8 mouse cellular contexts compared by ENCODE assay signal in the genomic region with DNA sequence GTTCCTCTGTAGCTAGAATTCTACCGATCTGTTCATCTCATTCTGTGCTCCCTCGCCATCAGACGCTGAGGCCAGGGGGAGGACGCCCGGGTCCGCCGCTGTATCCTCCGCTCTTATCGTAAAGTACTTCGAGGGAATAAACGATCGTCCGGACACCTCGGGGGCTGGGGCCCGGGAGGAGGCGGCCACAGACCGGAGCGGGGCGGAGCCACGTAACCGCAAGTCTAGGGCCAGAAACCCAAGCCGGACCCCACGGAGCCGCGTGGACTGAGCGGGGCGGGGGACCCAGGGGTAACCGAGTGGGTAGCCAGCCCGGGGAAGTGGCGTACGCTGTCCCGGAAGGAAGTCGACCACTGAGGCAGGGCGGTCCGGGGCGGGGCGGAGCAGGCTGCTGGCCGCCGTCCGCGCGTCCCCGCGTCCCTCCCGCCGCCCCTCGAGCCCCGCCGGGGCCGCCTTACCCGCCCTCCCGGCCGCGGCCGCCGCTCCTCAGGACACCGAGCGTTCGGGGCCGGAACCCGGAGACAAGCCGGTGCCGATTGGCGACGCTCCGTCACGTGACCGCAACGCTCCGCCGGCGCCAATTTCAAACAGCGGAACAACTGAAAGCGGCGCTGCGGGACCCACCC. TPM values are rescaled to one million over a fixed set of nuclear protein-coding genes. Genes with fewer than 3 reads are reported as not detected.
DNase-seq lines count a peak whose midpoint lies in the region; TF ChIP-seq lines count a peak whose summit lies in the region.

Gene Rhno1, minus strand, starts transcription at position 531 of the 626 bp plus-strand sequence.
Gene Foxm1, plus strand, starts transcription at position 587 of the 626 bp plus-strand sequence.

- TF ChIP-seq CTCF in cortical plate, adult 2 months (IDR thresholded peaks at IDR 0.05; ENCODE audit: extremely low read depth, insufficient read depth, low read length): no peak

- intact Hi-C loops in left cerebral cortex, postnatal 10 days (cut with DNase I): no loop called here

- no peak within 1 kb of the TSS for H3K27ac ChIP-seq in cortical plate, adult 2 months (ENCODE audit: insufficient read depth, low read length)

- H3K27me3 ChIP-seq in megakaryocyte, embryonic 14.5 days (replicated peaks): no peaks in the 10 kb centered on the region

- TF ChIP-seq POLR2A in cortical plate, adult 2 months (IDR thresholded peaks at IDR 0.05; ENCODE audit: extremely low read depth, insufficient read depth, low read length): no peak

- no peaks in the 10 kb centered on the region for H3K4me1 ChIP-seq in cortical plate, adult 2 months (ENCODE audit: control insufficient read depth, insufficient read depth, low read length)
- H3K4me1 ChIP-seq in megakaryocyte, embryonic 14.5 days: peaks cover 41% of the 10 kb centered on the region

- DNase-seq in adipocyte (ENCODE audit: low spot score): peak; percentile 84
- DNase-seq in gastrocnemius, postnatal 10 days: peak; percentile 87
- DNase-seq in induced T-regulatory cell, adult 2 months (ENCODE audit: low read depth): peak; percentile 91
- DNase-seq in left cerebral cortex, postnatal 10 days (ENCODE audit: extremely low spot score in 1 of 2, low spot score in 2 of 2): peak; percentile 64 to 91
- DNase-seq in right cerebral cortex, postnatal 10 days (ENCODE audit: low spot score in 2 of 2): peak; percentile 88 to 91
- peak; percentile 87 for DNase-seq in urinary bladder, postnatal 14 days (ENCODE audit: low spot score)

- peaks cover 46% of the 10 kb centered on the region for H3K36me3 ChIP-seq in megakaryocyte, embryonic 14.5 days (replicated peaks; ENCODE audit: low read length)

- H3K9me3 ChIP-seq in megakaryocyte, embryonic 14.5 days: no peaks in the 10 kb centered on the region

- H3K4me3 ChIP-seq in cortical plate, adult 2 months (ENCODE audit: insufficient read depth, low read length): peak within 1 kb of the TSS; percentile 53
- peak within 1 kb of the TSS; percentile 99 for H3K4me3 ChIP-seq in megakaryocyte, embryonic 14.5 days (replicated peaks)

RNA-seq across cellular contexts. Expression of gene Rhno1, which starts in this region (rescaled TPM):
- polyA plus RNA-seq in cortical plate, adult 2 months (2012; rRNA removed): 11.8 and 12.2 TPM in 2 replicates
- total RNA-seq in gastrocnemius, postnatal 10 days (2021): 10 to 100 TPM; 12.8 to 16.2 TPM
- 10 to 100 TPM; 19.8 to 21.5 TPM for total RNA-seq in left cerebral cortex, postnatal 10 days (2021)
- 24.9 and 30.5 TPM in 2 replicates for polyA plus RNA-seq in megakaryocyte, embryonic 14.5 days (2012; ENCODE audit: insufficient read depth, low replicate concordance)

RNA-seq across cellular contexts. Expression of gene Foxm1, which starts in this region (rescaled TPM):
- 1.7 and 2.5 TPM in 2 replicates for polyA plus RNA-seq in cortical plate, adult 2 months (2012; rRNA removed)
- total RNA-seq in gastrocnemius, postnatal 10 days (2021): 10 to 100 TPM in 1 of 2 experiments, 1 to 10 TPM in 1; 8.6 to 10.4 TPM
- total RNA-seq in left cerebral cortex, postnatal 10 days (2021): 1 to 10 TPM; 4.5 to 4.8 TPM
- 14.7 and 19.2 TPM in 2 replicates for polyA plus RNA-seq in megakaryocyte, embryonic 14.5 days (2012; ENCODE audit: insufficient read depth, low replicate concordance)
